Mouse (Mus musculus): ENCODE measurements around the gene AW146154.
A peak's percentile ranks its signal among the peaks of the same experiment; 100 is the strongest.
"Not testable (repeated sequence)": the region's sequence is repeated elsewhere in the genome, so short reads cannot be mapped to it uniquely, and the experiment has no call there.

AW146154 gene

GRCm38 (mm10) chr7:41499389-41500049, at the start of gene AW146154, which contains the start of gene Gm20449:
Gene AW146154 (minus strand): TSS chr7:41499890.
Gene Gm20449 (minus strand): TSS chr7:41499417.
- DNase-seq (ENCODE audit: low spot score): peak; percentile 71

GRCm38 (mm10) chr7:41512672-41513071, 13.0 kb upstream of the AW146154 start:
- DNase-seq (ENCODE audit: low spot score): no peak

DNA sequence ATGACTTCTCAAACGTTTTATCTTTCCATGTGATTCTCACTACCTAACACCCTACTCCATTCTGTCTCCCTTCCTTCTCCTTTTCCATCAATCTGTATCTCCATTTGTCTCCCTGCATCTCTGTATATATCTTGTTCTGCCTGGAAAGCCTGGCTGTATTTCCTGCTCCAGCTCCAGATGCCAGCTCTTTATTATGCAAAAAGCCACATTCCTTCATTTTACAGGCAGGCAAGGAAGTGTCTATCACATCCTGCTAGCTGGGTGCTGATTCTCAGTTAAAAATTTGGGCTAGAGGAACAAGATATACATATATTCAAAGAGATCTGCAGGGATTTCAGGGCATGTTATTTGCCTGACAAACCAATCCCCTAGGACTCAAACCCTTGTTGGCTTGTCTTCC, 12.5 kb upstream of the AW146154 start:
- no peak for DNase-seq (ENCODE audit: low spot score)

- DNase-seq (ENCODE audit: low spot score): no peak
Measured at GRCm38 (mm10) chr7:41502402-41502801, 2.7 kb upstream of the AW146154 start.

- peak; percentile 2 for DNase-seq (ENCODE audit: low spot score)
Measured at GRCm38 (mm10) chr7:41500151-41500934, 653 bp upstream of the AW146154 start.

DNA sequence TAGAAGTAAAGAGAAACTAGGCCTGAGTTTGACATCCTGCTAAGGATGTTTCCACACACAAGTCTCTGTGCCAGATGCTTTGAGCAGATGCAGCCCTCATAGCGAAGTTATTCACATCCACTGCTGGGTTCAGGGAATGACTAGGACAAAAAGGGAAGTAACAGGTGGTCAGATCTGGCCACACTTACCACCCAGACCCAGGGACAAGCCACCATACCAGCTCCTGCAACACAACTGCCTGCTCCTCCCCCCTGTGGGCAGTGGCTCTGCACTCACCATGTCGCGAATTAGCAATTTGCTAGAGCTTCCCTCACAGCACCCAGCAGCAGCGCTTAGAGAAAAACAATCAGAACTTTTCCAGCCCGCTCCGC, 687 bp downstream of the AW146154 start:
- not testable (repeated sequence) for DNase-seq (ENCODE audit: low spot score)

GRCm38 (mm10) chr7:41498464-41498863, 1.2 kb downstream of the AW146154 start:
- DNase-seq (ENCODE audit: low spot score): not testable (repeated sequence)

- no peak for DNase-seq (ENCODE audit: low spot score)
Measured at GRCm38 (mm10) chr7:41497871-41498270, 1.8 kb downstream of the AW146154 start.

GRCm38 (mm10) chr7:41451864-41452263, 47.8 kb downstream of the AW146154 start:
- no peak for DNase-seq (ENCODE audit: low spot score)

DNA sequence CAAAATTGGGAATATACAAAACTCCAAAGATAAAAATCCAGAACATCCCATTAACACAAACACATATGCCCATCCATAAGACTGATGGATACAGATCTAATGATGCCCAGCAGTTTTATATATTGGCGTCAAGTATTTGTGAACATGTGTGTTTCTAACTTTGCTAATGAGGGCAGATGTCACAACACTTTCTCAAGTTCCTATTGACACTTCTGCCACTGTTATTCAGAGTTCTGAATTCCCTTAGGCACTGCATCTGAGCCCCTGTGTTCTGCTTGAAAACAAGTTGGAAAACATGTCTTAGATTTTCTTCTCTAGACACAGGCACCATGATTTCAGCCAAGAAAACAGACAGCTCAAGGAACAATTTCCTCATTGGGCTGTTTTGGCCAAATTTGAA, 51.1 kb downstream of the AW146154 start, which contains the start of gene Vmn2r57:
Gene Vmn2r57 (minus strand): TSS at position 101 of the 400 bp plus-strand sequence.
- not testable (repeated sequence) for DNase-seq (ENCODE audit: low spot score)
